Mouse (Mus musculus): ENCODE measurements around the gene Ptdss2. TPM values are rescaled to one million over a fixed set of nuclear protein-coding genes. Genes with fewer than 3 reads are reported as not detected.

Gene Ptdss2
- 22.2 and 35.2 TPM in 2 replicates for polyA plus RNA-seq (2012; rRNA removed; ENCODE audit: low replicate concordance)

GRCm38 (mm10) chr7:141122245-141122644 is at the start of gene Ptdss2:
Ptdss2 (plus strand) TSS chr7:141122382.

GRCm38 (mm10) chr7:141077841-141078240 is 44.3 kb upstream of the Ptdss2 start, which contains the start of gene Pkp3:
Pkp3 (plus strand) TSS chr7:141078218.

GRCm38 (mm10) chr7:141099911-141100691 is 22.1 kb upstream of the Ptdss2 start, which contains the start of gene Sigirr:
Sigirr (minus strand) TSS chr7:141100572.

GRCm38 (mm10) chr7:141117636-141118035 is 4.5 kb upstream of the Ptdss2 start, which contains the start of gene Ano9:
Ano9 (minus strand) TSS chr7:141117806.

GRCm38 (mm10) chr7:141172116-141173006 is 50.2 kb downstream of the Ptdss2 start, which contains the start of gene Rnh1:
Rnh1 (minus strand) TSS chr7:141172857.

GRCm38 (mm10) chr7:141193948-141194347 is 71.8 kb downstream of the Ptdss2 start, which contains the start of the genes Hras and Lrrc56:
Hras (minus strand) TSS chr7:141194005.
Lrrc56 (plus strand) TSS chr7:141194157.

Other genes starting within 250 kb of the Ptdss2 start
- 44.5 and 51.9 TPM in 2 replicates for gene Psmd13, start 240.4 kb upstream of the Ptdss2 start, polyA plus RNA-seq (2012; rRNA removed; ENCODE audit: low replicate concordance)
- gene Sirt3, start 240.1 kb upstream of the Ptdss2 start, polyA plus RNA-seq (2012; rRNA removed; ENCODE audit: low replicate concordance): 23.5 and 27.7 TPM in 2 replicates
- 3.8 and 7.2 TPM in 2 replicates for gene Cox8b, start 221.9 kb upstream of the Ptdss2 start, polyA plus RNA-seq (2012; rRNA removed; ENCODE audit: low replicate concordance)
- gene Nlrp6, start 201.5 kb upstream of the Ptdss2 start, polyA plus RNA-seq (2012; rRNA removed; ENCODE audit: low replicate concordance): 71.9 and 89.3 TPM in 2 replicates
- gene Pgghg, start 181.0 kb upstream of the Ptdss2 start, polyA plus RNA-seq (2012; rRNA removed; ENCODE audit: low replicate concordance): 17.9 and 19.5 TPM in 2 replicates
- 1.1 and 1.3 TPM in 2 replicates for gene Ifitm5, start 172.1 kb upstream of the Ptdss2 start, polyA plus RNA-seq (2012; rRNA removed; ENCODE audit: low replicate concordance)
- gene Gm45717, start 166.4 kb upstream of the Ptdss2 start, polyA plus RNA-seq (2012; rRNA removed; ENCODE audit: low replicate concordance): not detected in 2 replicates
- gene Ifitm2, start 166.4 kb upstream of the Ptdss2 start, polyA plus RNA-seq (2012; rRNA removed; ENCODE audit: low replicate concordance): 322 and 327 TPM in 2 replicates
- 69.2 and 79.8 TPM in 2 replicates for gene Ifitm1, start 155.2 kb upstream of the Ptdss2 start, polyA plus RNA-seq (2012; rRNA removed; ENCODE audit: low replicate concordance)
- gene Ifitm3, start 111.6 kb upstream of the Ptdss2 start, polyA plus RNA-seq (2012; rRNA removed; ENCODE audit: low replicate concordance): 90.0 and 119 TPM in 2 replicates
- 0.75 and 2.8 TPM in 2 replicates for gene Ifitm6, start 104.5 kb upstream of the Ptdss2 start, polyA plus RNA-seq (2012; rRNA removed; ENCODE audit: low replicate concordance)
- not detected in 2 replicates for gene Gm17387, start 93.3 kb upstream of the Ptdss2 start, polyA plus RNA-seq (2012; rRNA removed; ENCODE audit: low replicate concordance)
- gene B4galnt4, start 61.3 kb upstream of the Ptdss2 start, polyA plus RNA-seq (2012; rRNA removed; ENCODE audit: low replicate concordance): 12.4 and 24.8 TPM in 2 replicates
- 124 and 153 TPM in 2 replicates for gene Pkp3, start 44.2 kb upstream of the Ptdss2 start, polyA plus RNA-seq (2012; rRNA removed; ENCODE audit: low replicate concordance)
- gene Sigirr, start 21.8 kb upstream of the Ptdss2 start, polyA plus RNA-seq (2012; rRNA removed; ENCODE audit: low replicate concordance): 36.7 and 51.6 TPM in 2 replicates
- gene Ano9, start 4.6 kb upstream of the Ptdss2 start, polyA plus RNA-seq (2012; rRNA removed; ENCODE audit: low replicate concordance): 63.8 and 73.8 TPM in 2 replicates
- gene Rnh1, start 50.5 kb downstream of the Ptdss2 start, polyA plus RNA-seq (2012; rRNA removed; ENCODE audit: low replicate concordance): 101 and 118 TPM in 2 replicates
- gene Hras, start 71.6 kb downstream of the Ptdss2 start, polyA plus RNA-seq (2012; rRNA removed; ENCODE audit: low replicate concordance): 42.6 and 50.0 TPM in 2 replicates
- 6.5 and 9.6 TPM in 2 replicates for gene Lrrc56, start 71.8 kb downstream of the Ptdss2 start, polyA plus RNA-seq (2012; rRNA removed; ENCODE audit: low replicate concordance)
- 9.3 and 10.1 TPM in 2 replicates for gene Lmntd2, start 91.7 kb downstream of the Ptdss2 start, polyA plus RNA-seq (2012; rRNA removed; ENCODE audit: low replicate concordance)
- gene Rassf7, start 93.5 kb downstream of the Ptdss2 start, polyA plus RNA-seq (2012; rRNA removed; ENCODE audit: low replicate concordance): 141 and 227 TPM in 2 replicates
- 28.2 and 33.6 TPM in 2 replicates for gene Phrf1, start 106.4 kb downstream of the Ptdss2 start, polyA plus RNA-seq (2012; rRNA removed; ENCODE audit: low replicate concordance)
- gene Irf7, start 144.1 kb downstream of the Ptdss2 start, polyA plus RNA-seq (2012; rRNA removed; ENCODE audit: low replicate concordance): 130 and 684 TPM in 2 replicates
- gene Cdhr5, start 154.4 kb downstream of the Ptdss2 start, polyA plus RNA-seq (2012; rRNA removed; ENCODE audit: low replicate concordance): 584 and 1,633 TPM in 2 replicates
- gene Sct, start 156.8 kb downstream of the Ptdss2 start, polyA plus RNA-seq (2012; rRNA removed; ENCODE audit: low replicate concordance): 313 and 900 TPM in 2 replicates
- gene Drd4, start 169.6 kb downstream of the Ptdss2 start, polyA plus RNA-seq (2012; rRNA removed; ENCODE audit: low replicate concordance): 0.08 and 0.33 TPM in 2 replicates
- gene Deaf1, start 205.3 kb downstream of the Ptdss2 start, polyA plus RNA-seq (2012; rRNA removed; ENCODE audit: low replicate concordance): 25.6 and 42.3 TPM in 2 replicates
- 17.7 and 21.9 TPM in 2 replicates for gene Tmem80, start 205.4 kb downstream of the Ptdss2 start, polyA plus RNA-seq (2012; rRNA removed; ENCODE audit: low replicate concordance)
- gene Eps8l2, start 216.5 kb downstream of the Ptdss2 start, polyA plus RNA-seq (2012; rRNA removed; ENCODE audit: low replicate concordance): 289 and 479 TPM in 2 replicates